Mouse (Mus musculus) hindbrain, embryonic 16.5 days (tissue): ENCODE measurements at regions not wholly inside any gene's neighbourhood (a gene's known extent, or its start where the extent isn't known, plus 50 kb on each side); places are given as distances from the start of the nearest gene placed in this dataset.
A peak's percentile ranks its signal among the peaks of the same experiment; 100 is the strongest.

Experiments used
- ATAC-seq: fragments of 200-750 bp; cut with Nextera tagmentation; 2 replicates; pipeline ENCODE4 v1.8.0; 2017; ENCODE audit warnings: moderate TSS enrichment, moderate library complexity
- H3K27ac ChIP-seq: fragments of 300-500 bp; sonication (generic); 2 replicates; pipeline ENCODE4 v1.5.1; 2014; ENCODE audit warnings: low read depth, mild to moderate bottlenecking, control low read depth, low read length, moderate library complexity
- H3K27me3 ChIP-seq: fragments of 300-500 bp; sonication (generic); replicated peaks from 2 replicates; pipeline ENCODE4 v1.6.1; 2014; ENCODE audit warnings: low read length; ENCODE audit not compliant: control insufficient read depth, insufficient read depth
- H3K36me3 ChIP-seq: fragments of 300-500 bp; sonication (generic); 2 replicates; pipeline ENCODE4 v1.6.1; 2014; ENCODE audit warnings: mild to moderate bottlenecking, low read length, moderate library complexity, mixed read lengths; ENCODE audit not compliant: control insufficient read depth, insufficient read depth
- H3K4me1 ChIP-seq: fragments of 300-500 bp; sonication (generic); 2 replicates; pipeline ENCODE4 v1.6.1; 2014; ENCODE audit warnings: low read depth, low read length; ENCODE audit not compliant: control insufficient read depth, insufficient read depth
- H3K4me2 ChIP-seq: fragments of 300-500 bp; sonication (generic); 2 replicates; pipeline ENCODE4 v1.6.1; 2014; ENCODE audit warnings: mild to moderate bottlenecking, low read length, control low read depth, moderate library complexity
- H3K4me3 ChIP-seq: fragments of 300-500 bp; sonication (generic); 2 replicates; pipeline ENCODE4 v1.5.1; 2014; ENCODE audit warnings: mild to moderate bottlenecking, low read length, control low read depth, moderate library complexity
- H3K9ac ChIP-seq: fragments of 300-500 bp; sonication (generic); 2 replicates; pipeline ENCODE4 v1.6.1; 2014; ENCODE audit warnings: low read depth, mild to moderate bottlenecking, control low read depth, low read length, moderate library complexity
- H3K9me3 ChIP-seq: fragments of 300-500 bp; sonication (generic); 2 replicates; pipeline ENCODE4 v1.6.1; 2014; ENCODE audit warnings: mild to moderate bottlenecking, low read length, moderate library complexity; ENCODE audit not compliant: control insufficient read depth
- WGBS: fragments of 180-500 bp; shearing (Covaris S2); extraction: QIAGEN DNeasy Blood & Tissue Kit; methylation state at CpG from one replicate; pipeline ENCODE4 v1.1.7; 2014; 5-methylcytosine and 5-hydroxymethylcytosine counted together

DNA sequence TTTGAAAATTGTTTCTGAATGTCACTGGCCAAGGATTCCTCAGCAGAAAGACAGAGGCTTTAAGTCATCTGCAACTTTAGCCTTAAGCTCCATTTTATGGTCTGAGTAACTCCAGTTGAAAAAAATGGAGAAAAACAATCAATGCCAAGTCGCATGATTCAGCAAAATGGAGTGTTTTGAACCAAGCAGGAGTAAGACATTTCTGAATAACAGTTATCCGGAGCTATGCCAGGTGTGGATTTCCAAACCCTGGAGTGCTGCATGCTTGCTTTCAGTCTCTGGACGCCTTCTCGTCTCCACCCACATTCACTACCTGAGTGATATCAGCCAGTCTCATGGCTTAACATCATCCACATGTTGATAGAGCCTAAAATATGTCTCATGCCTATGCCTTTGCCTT lies 93.7 kb downstream of the Gm10260 start:
- H3K27ac ChIP-seq = no peak overlapping the region
- 94% methylated on average over 4 of the region's 4 CpGs for WGBS
- no peak for ATAC-seq

DNA sequence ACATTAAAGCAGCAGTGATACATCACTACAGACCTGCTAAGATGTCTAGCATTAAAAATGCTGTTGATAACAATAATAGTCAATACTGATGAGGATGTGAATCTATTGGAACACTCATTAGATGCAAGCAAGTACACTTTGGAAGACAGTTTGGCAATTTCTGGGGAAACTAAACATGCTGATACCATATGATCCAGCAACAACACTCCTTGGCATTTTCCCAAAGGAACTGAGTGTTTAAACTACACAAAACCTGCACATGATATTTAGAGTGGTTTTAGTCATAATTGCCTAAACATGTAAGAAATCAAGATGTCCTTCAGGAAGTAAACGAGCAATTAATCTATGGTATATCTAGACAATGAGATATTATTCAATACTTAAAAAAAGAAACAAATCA lies 95.2 kb downstream of the Gm10260 start:
- no peak for ATAC-seq
- no peak overlapping the region for H3K4me2 ChIP-seq
- peaks cover 10% of the 10 kb centered on the region for H3K4me1 ChIP-seq
- H3K9ac ChIP-seq = no peak overlapping the region
- no peaks in the 10 kb centered on the region for H3K27me3 ChIP-seq
- H3K9me3 ChIP-seq = no peaks in the 10 kb centered on the region
- no peak overlapping the region for H3K27ac ChIP-seq
- WGBS = 100% methylated on average over 1 of the region's 1 CpGs
- no peaks in the 10 kb centered on the region for H3K36me3 ChIP-seq
- no peak overlapping the region for H3K4me3 ChIP-seq

More for the DNA sequence above, 93.7 kb downstream of the Gm10260 start:
- H3K4me2 ChIP-seq = no peak overlapping the region
- H3K36me3 ChIP-seq = no peaks in the 10 kb centered on the region
- no peak overlapping the region for H3K4me3 ChIP-seq
- no peaks in the 10 kb centered on the region for H3K27me3 ChIP-seq
- no peaks in the 10 kb centered on the region for H3K9me3 ChIP-seq
- H3K9ac ChIP-seq = no peak overlapping the region
- peaks cover 10% of the 10 kb centered on the region for H3K4me1 ChIP-seq

DNA sequence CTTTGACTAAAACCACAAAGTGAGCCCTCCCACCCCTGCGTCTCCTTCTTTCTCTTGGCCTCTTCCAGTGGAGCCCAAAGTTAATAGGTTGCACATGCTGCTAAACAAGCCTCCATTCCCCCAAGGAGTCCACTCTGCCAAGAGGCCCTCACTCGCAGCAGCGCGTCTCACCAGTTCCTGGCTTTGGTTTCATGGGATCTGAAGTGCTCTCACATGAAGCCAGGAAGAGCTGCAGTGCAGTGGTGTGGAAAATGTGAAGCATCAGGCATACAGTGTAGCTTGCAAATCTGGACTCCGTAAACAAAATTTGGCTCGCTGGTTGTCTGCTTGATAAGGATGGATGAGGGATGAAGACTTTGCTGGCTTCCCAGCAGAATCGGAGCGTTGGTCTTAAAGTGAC lies 97.7 kb downstream of the Gm10260 start:
- no peak overlapping the region for H3K4me2 ChIP-seq
- no peak overlapping the region for H3K27ac ChIP-seq
- H3K36me3 ChIP-seq = no peaks in the 10 kb centered on the region
- 46% methylated on average over 8 of the region's 8 CpGs for WGBS
- H3K9me3 ChIP-seq = no peaks in the 10 kb centered on the region
- ATAC-seq = peak; percentile 70
- H3K27me3 ChIP-seq = no peaks in the 10 kb centered on the region
- H3K9ac ChIP-seq = no peak overlapping the region
- H3K4me1 ChIP-seq = peaks cover 5% of the 10 kb centered on the region
- no peak overlapping the region for H3K4me3 ChIP-seq

DNA sequence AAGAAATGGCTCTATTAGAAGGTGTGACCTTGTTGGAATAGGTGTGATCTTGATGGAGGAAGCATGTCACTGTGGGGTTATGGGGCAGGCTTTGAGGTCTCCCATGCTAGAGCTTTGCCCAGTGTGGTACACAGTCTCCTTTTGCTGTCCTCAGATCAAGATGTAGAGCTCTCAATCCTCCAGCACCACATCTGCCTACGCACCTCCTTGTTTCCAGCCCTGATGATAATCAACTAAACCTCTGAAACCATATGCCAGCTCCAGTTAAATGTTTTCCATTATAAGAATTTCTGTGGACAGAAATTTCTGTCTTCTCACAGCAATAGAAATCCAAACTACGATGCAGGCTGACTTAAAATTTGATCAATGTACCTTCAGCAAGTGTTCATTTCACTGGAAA lies 103.8 kb downstream of the Gm10260 start:
- H3K27ac ChIP-seq = no peak overlapping the region
- H3K9me3 ChIP-seq = no peaks in the 10 kb centered on the region
- 98% methylated on average over 2 of the region's 2 CpGs for WGBS
- no peak for ATAC-seq
- H3K27me3 ChIP-seq = no peaks in the 10 kb centered on the region
- H3K36me3 ChIP-seq = no peaks in the 10 kb centered on the region
- no peak overlapping the region for H3K4me2 ChIP-seq
- H3K4me3 ChIP-seq = no peak overlapping the region
- no peaks in the 10 kb centered on the region for H3K4me1 ChIP-seq
- no peak overlapping the region for H3K9ac ChIP-seq

DNA sequence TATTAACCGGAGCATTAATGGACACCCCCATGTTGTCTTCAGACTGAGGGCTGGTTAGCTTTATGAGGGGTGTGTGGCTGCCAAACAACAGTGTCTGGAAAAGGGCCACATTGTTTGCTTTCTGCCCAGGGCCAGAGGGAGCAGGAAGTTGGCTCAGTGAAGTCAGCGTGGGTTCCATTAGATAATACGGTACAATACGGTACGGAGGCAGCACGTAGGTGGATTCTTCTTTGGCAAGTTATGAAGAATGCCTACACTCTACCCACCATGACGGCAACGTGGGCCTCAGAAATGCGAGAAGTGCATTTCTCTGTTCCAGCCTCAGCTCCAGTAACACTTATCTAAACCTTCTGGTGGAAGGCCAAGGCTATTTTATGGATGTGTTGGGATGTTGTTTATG lies 108.2 kb downstream of the Gm10260 start:
- H3K4me2 ChIP-seq = no peak overlapping the region
- H3K4me1 ChIP-seq = no peaks in the 10 kb centered on the region
- no peak overlapping the region for H3K27ac ChIP-seq
- no peaks in the 10 kb centered on the region for H3K9me3 ChIP-seq
- H3K27me3 ChIP-seq = no peaks in the 10 kb centered on the region
- H3K36me3 ChIP-seq = no peaks in the 10 kb centered on the region
- ATAC-seq = no peak
- 87% methylated on average over 9 of the region's 9 CpGs for WGBS
- no peak overlapping the region for H3K9ac ChIP-seq
- no peak overlapping the region for H3K4me3 ChIP-seq

DNA sequence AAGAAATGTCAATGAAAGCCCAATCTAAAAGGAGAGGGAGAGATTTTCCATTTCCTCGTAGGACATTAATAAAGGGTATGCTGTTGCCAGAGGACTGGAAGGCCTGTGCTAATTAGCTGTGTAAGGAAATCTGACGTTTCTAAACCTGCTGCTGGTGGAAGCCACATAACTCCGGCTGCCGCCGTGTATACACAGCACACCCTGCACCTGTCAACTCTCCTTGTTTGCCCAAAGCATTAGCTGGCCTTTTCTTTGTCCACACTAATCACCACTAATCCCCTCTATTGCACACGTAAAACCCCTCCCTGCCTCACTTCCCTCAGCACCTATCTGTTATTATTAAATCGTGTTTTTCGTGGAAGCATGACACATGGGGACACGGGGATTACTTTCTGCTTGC lies 108.7 kb downstream of the Gm10260 start:
- no peak overlapping the region for H3K27ac ChIP-seq
- H3K9me3 ChIP-seq = no peaks in the 10 kb centered on the region
- no peaks in the 10 kb centered on the region for H3K36me3 ChIP-seq
- no peak overlapping the region for H3K4me2 ChIP-seq
- H3K4me1 ChIP-seq = no peaks in the 10 kb centered on the region
- no peak for ATAC-seq
- H3K4me3 ChIP-seq = no peak overlapping the region
- H3K27me3 ChIP-seq = no peaks in the 10 kb centered on the region
- WGBS = 61% methylated on average over 9 of the region's 9 CpGs
- no peak overlapping the region for H3K9ac ChIP-seq

DNA sequence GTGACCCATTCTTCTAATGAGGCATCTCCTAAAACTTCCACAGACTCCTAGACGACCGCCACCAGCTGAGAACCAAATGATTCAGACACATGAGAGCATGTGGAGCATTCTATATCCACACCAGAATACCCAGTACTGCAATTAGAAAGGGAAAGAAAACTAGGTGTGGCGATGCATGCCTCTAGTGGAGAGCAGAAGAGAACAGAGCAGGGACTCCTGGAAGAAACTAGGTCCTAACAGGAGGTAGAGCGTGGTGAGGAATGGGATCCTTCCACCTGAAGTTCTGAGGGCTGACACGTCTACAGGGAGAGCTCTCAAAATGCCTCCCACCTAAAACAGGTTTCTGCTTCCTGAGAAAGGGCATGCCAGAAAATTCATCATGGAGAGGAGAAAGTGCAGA lies 109.3 kb downstream of the Gm10260 start:
- Histone ChIP-seq H3K9me3 (no peaks in the 10 kb centered on the region), H3K4me1 (no peaks in the 10 kb centered on the region), H3K4me3 (no peak overlapping the region), H3K27me3 (no peaks in the 10 kb centered on the region), H3K9ac (no peak overlapping the region), H3K4me2 (no peak overlapping the region), H3K27ac (no peak overlapping the region), H3K36me3 (no peaks in the 10 kb centered on the region)
- 92% methylated on average over 5 of the region's 5 CpGs for WGBS
- ATAC-seq = no peak

DNA sequence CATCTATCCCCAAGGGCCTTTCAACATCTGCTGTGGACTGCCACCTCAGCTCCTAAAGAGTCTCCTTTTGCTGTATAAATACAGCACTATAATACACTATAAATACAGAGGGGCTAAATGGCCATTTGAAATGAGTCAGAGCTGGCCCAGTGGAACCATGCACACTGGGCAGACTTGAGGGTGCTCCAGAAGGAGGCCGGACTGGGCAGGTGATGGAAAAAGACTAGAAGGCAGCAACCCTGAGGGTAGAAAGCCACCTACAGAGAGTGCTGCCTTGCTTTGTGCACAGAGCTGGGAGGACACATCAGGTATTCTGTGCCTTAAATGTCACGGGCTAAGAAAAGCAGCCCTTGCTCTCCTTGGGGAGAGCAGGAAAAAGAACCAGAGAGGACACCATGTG lies 110.2 kb downstream of the Gm10260 start:
- H3K9ac ChIP-seq = no peak overlapping the region
- H3K4me2 ChIP-seq = no peak overlapping the region
- H3K4me1 ChIP-seq = no peaks in the 10 kb centered on the region
- no peak overlapping the region for H3K4me3 ChIP-seq
- H3K9me3 ChIP-seq = no peaks in the 10 kb centered on the region
- no peak for ATAC-seq
- H3K27me3 ChIP-seq = no peaks in the 10 kb centered on the region
- H3K27ac ChIP-seq = no peak overlapping the region
- WGBS = 88% methylated on average over 2 of the region's 2 CpGs
- H3K36me3 ChIP-seq = no peaks in the 10 kb centered on the region

DNA sequence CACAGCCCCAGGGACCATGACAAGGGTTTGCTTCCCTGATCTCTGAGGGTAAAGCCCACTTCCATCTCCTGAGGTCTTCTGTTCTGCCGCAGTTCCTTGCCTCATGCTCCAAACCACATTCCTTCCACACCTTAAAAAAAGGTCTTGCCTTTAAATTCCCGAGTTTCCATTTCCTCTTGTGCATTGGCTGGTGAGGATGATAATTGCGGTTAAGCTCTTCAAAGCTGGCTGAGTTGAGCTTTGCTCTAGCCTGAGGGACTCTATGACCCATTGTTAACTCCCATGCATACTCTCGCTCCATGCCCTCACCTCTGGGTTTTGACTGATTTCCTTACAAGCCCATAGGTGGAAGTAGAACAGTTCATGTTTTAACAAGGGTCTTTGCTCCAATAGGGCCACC lies 112.9 kb downstream of the Gm10260 start:
- no peaks in the 10 kb centered on the region for H3K27me3 ChIP-seq
- H3K4me2 ChIP-seq = no peak overlapping the region
- no peak overlapping the region for H3K27ac ChIP-seq
- H3K4me1 ChIP-seq = no peaks in the 10 kb centered on the region
- no peaks in the 10 kb centered on the region for H3K36me3 ChIP-seq
- no peak for ATAC-seq
- H3K9me3 ChIP-seq = no peaks in the 10 kb centered on the region
- no peak overlapping the region for H3K9ac ChIP-seq
- 84% methylated on average over 4 of the region's 4 CpGs for WGBS
- no peak overlapping the region for H3K4me3 ChIP-seq

DNA sequence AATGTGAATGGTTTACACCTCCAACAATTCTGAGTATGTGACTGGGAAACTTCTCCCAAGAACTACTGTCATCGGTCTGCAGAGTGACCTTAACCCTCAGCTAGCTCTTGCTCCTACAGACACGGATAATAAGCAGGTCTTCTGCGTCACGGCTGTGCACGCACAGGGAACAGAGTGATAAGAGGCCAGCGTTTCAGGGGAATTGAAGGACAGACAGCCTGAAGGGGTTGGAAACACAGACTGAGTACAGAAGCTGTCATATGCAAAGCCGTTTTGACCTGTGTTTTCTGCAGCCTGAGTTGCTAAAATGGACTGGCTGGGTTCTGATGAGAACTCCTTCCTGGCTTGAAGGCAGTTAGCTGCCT lies 114.4 kb downstream of the Gm10260 start:
- Histone ChIP-seq H3K4me2 (no peak overlapping the region), H3K36me3 (no peaks in the 10 kb centered on the region), H3K27ac (no peak overlapping the region), H3K9me3 (no peaks in the 10 kb centered on the region), H3K4me3 (no peak overlapping the region), H3K9ac (no peak overlapping the region), H3K27me3 (no peaks in the 10 kb centered on the region), H3K4me1 (no peaks in the 10 kb centered on the region)
- ATAC-seq = no peak
- 83% methylated on average over 7 of the region's 7 CpGs for WGBS
